Mouse (Mus musculus) lung, postnatal 10 days (tissue): ENCODE data around the gene Polr1e.
A peak's percentile ranks its signal among the peaks of the same experiment; 100 is the strongest.
"Not testable (repeated sequence)": the region's sequence is repeated elsewhere in the genome, so short reads cannot be mapped to it uniquely, and the experiment has no call there.

Experiments
- DNase-seq: peaks from one replicate; pipeline ENCODE4 v3.0.0; 2021

The Polr1e gene

GRCm38 (mm10) chr4:45064577-45064976, 46.2 kb downstream of the Polr1e start:
- no peak for DNase-seq

DNA sequence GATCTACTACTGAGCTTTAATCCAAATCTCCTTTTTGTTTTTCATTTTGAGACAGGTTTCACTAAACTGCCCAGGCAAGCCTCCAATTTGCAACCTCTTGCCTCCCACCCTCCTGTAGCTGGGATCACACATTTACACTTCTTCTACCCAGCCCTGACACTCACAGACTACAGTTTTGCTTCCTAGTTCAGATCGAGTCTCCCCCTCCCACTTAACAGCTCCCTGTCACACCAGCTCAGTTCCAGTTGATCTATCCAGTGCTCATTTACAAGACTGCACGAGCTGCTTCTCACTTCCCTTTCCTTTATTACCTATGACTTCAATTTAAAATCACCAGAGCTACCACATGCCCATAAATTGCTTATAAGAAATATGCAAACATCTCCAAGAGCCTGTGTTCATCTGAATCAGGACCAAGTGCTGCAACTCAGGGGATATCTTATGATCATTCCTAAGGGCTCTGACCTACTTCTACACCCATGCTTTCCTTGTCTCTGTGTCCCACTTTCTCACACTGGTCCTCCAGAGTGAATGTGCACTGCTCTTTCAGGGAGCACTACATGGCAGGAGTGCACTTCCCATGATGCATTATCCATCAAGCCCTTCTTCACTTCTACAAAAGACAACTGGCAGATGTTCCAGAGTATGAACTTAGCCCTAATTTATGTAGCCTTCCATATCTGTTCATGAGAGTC, 47.8 kb downstream of the Polr1e start:
- no peak for DNase-seq

DNA sequence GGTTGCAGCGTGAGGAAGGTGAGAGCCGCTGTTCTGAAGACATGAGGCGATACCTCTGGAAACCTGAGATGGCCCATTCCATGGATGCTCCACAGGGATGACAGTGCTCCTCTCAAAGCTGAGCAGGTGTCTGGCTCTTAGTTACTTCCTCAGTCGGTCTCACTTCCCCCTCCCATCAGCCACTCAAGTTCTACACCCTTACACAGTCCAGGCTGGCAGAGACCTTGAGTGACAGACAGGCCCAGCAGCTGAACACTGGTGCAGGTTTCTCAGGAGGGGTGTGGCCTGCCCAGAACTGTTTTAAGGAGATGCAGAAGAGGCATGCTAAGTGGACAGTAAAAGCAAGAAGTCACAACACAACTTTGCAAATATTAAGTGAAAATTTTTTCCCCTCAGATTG, 49.4 kb downstream of the Polr1e start:
- no peak for DNase-seq

DNA sequence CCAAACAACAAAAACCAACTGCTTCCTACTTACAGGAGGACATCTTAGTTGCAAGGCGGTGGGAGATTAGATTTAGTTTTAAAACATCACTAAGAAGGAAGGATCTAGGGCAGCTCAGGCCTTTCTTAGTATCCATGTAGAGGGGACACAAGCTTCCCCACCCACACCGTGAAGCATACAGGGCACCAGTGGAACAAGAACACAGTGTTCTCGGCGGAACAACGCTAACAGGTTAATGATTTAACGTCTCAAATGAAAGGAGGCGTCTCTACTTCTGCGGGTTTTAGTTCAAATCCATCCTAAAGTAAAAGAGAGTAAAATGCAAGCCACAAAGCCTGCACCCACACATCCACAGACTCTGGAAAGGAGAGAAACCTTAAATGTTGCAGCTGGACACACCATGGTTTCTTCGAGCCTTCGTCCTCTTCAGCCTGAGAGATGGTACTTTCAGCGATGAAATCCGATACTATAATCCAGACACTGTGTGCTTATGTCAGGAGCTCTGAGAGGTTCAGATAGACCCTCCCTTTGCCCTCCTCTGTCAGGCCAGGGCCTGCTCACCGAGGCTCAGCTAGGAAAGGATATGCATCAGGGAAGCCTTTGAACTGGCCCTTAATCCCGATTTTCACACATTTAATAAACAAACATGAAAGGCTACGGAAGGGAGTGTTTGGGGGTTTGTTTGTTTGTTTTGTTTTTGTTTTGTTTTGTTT, 54.0 kb downstream of the Polr1e start:
- no peak for DNase-seq

DNA sequence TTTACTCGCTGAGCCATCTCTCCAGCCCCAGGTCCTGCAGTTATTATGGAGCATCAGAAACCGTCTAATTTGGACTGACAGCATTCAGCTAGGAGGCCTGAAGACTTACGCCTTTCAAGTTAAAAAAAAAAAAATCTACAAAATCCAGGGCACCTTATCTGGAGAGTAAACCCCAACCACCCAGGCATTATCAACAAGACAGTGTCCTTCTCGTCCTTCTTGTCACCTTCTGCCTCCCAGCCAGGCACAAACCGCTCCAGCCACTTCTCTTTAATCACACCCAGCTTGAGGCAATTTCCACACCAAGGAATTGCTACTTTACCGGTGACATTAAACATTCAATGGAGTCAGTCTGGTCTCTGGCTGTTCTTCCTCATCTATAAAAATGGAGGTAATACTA, 55.2 kb downstream of the Polr1e start:
- no peak for DNase-seq

DNA sequence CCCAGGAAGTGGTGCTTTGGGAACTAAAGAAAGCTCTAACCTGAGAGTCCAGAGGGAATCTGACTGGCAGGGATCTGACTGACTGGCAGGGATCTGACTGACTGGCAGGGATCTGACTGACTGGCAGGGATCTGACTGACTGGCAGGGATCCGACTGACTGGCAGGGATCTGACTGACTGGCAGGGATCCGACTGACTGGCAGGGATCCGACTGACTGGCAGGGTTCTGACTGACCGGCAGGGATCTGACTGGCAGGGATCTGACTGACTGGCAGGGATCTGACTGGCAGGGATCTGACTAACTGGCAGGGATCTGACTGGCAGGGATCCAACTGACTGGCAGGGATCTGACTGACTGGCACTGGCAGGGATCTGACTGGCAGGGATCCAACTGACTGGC, 62.7 kb downstream of the Polr1e start:
- not testable (repeated sequence) for DNase-seq

DNA sequence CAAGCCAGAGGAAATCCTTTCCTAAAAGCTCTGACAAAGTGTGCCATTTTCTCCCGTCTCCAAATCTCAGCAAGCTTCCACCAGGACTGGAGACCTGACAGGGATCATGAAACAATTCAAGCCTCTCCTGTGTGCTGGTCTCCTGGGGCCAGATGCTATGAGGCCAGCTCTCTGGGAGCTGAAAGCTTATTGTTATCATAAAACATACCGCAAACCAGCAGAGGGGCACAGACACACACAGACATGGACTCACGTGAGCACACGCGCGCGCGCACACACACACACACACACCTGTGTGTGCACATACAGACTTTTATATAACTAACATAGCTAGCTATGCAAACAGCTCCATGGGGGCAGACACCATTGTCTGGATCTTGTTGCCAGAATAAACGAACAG, 64.6 kb downstream of the Polr1e start:
- no peak for DNase-seq

- no peak for DNase-seq
These were observed 65.1 kb downstream of the Polr1e start for GRCm38 (mm10) chr4:45083487-45083886.

DNA sequence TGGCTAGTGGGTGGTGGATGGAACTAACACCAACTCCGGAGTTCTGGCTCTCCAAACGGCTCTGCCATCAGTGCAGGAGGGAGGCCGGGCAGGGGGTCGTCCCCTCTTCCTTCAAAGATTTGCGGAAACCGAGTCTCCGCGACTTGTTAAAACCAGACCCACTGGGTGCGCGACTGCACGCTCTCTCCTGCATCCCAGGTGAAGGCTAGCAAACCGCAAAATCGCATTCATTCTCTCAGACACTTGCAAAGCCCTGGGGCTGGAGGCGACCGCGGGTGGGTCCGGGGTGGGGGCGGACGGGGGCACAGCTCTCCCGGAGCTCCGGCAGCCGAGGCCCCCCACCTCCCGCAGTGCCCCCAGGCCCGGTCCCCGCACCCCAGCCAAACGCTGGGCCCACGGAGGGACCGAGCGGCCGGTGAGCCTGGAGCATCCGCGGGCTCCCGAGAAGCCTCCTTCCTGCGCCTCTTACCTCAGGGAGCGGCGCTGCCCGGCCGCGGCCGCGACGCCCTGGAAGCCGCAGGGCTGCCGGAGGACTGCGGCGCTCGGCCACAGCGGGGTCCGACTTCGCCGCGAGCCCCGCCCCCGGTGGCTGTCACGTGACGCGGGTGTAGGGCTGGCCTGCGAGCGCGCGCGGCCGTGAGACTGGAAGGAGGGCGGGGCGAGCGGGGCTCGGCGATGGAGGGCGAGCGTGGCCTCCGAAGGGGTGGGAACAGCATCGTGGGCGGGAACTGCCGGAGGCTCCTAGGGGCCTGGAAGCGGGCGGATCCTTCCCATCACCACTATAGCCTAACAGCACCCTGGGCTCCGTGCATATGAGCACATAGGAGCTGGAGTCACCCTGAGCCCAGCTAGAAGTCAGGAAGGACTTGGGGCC, 65.9 kb downstream of the Polr1e start, which contains the start of gene Fbxo10:
Gene Fbxo10 (minus strand): TSS at position 584 of the 874 bp plus-strand sequence.
- DNase-seq: peak; percentile 96

- DNase-seq: no peak
These were observed 66.5 kb downstream of the Polr1e start for GRCm38 (mm10) chr4:45084895-45085290.
